Mouse (Mus musculus) embryonic facial prominence, embryonic 14.5 days (tissue): ENCODE results near the gene Lck. TPM values are rescaled to one million over a fixed set of nuclear protein-coding genes. Genes with fewer than 3 reads are reported as not detected.
A peak's percentile ranks its signal among the peaks of the same experiment; 100 is the strongest.

Experiments
- ATAC-seq: fragments of 200-750 bp; cut with Nextera tagmentation; 2 replicates; pipeline ENCODE4 v1.8.0; 2017; ENCODE audit warnings: low read depth, moderate number of reproducible peaks, moderate TSS enrichment
- DNase-seq: peaks from one replicate; pipeline ENCODE4 v3.0.0-alpha.2; 2015; ENCODE audit warnings: low spot score
- H3K27ac ChIP-seq: fragments of 300-500 bp; sonication (generic); replicated peaks from 2 replicates; pipeline ENCODE4 v1.5.1; 2014; ENCODE audit warnings: low read depth, mild to moderate bottlenecking, low read length, moderate library complexity
- H3K27me3 ChIP-seq: fragments of 300-500 bp; sonication (generic); replicated peaks from 2 replicates; pipeline ENCODE4 v1.6.1; 2014; ENCODE audit warnings: low read length; ENCODE audit not compliant: control insufficient read depth, insufficient read depth
- H3K36me3 ChIP-seq: fragments of 300-500 bp; sonication (generic); 2 replicates; pipeline ENCODE4 v1.6.1; 2014; ENCODE audit warnings: low read length, mixed read lengths; ENCODE audit not compliant: control insufficient read depth, insufficient read depth
- H3K4me1 ChIP-seq: fragments of 300-500 bp; sonication (generic); 2 replicates; pipeline ENCODE4 v1.6.1; 2014; ENCODE audit warnings: antibody characterized with exemption, low read length; ENCODE audit not compliant: control insufficient read depth, insufficient read depth
- H3K4me2 ChIP-seq: fragments of 300-500 bp; sonication (generic); 2 replicates; pipeline ENCODE4 v1.6.1; 2014; ENCODE audit warnings: low read depth, mild to moderate bottlenecking, low read length, moderate library complexity, mixed read lengths
- H3K4me3 ChIP-seq: fragments of 300-500 bp; sonication (generic); 2 replicates; pipeline ENCODE4 v1.5.1; 2014; ENCODE audit warnings: low read depth, mild to moderate bottlenecking, low read length
- H3K9ac ChIP-seq: fragments of 300-500 bp; sonication (generic); 2 replicates; pipeline ENCODE4 v1.6.1; 2014; ENCODE audit warnings: low read depth, mild to moderate bottlenecking, low read length, moderate library complexity, mixed read lengths
- H3K9me3 ChIP-seq: fragments of 300-500 bp; sonication (generic); 2 replicates; pipeline ENCODE4 v1.6.1; 2016; ENCODE audit warnings: low read length; ENCODE audit not compliant: control insufficient read depth
- WGBS: fragments of 180-500 bp; shearing (Covaris S2); extraction: QIAGEN DNeasy Blood & Tissue Kit; methylation state at CpG from one replicate; pipeline ENCODE4 v1.1.7; 2014; 5-methylcytosine and 5-hydroxymethylcytosine counted together
- polyA plus RNA-seq: library from polyadenylated mRNA; unstranded; fragments of >200 nt; fragmentation: Nextera tagmentation; extraction: Ambion mirVana; gene quantifications from 2 replicates; pipeline ENCODE4 v1.2.1, GENCODE M21; 2014

The Lck gene
- polyA plus RNA-seq: 4.7 and 6.4 TPM in 2 replicates

- H3K4me1 ChIP-seq: no peaks in the 10 kb centered on the region
- H3K36me3 ChIP-seq: no peaks in the 10 kb centered on the region
- H3K27me3 ChIP-seq: no peaks in the 10 kb centered on the region
- ATAC-seq (no peak), DNase-seq (no peak)
- no peak within 1 kb of the TSS for H3K4me3 ChIP-seq
- no peak within 1 kb of the TSS for H3K9ac ChIP-seq
- no peak within 1 kb of the TSS for H3K27ac ChIP-seq
- H3K9me3 ChIP-seq: no peaks in the 10 kb centered on the region
- no peak within 1 kb of the TSS for H3K4me2 ChIP-seq
- WGBS: 89% methylated on average over 8 of the region's 8 CpGs
Measured at GRCm38 (mm10) chr4:129573430-129573829, at the start of gene Lck. Lck (minus strand) TSS chr4:129573641.

- no peak for DNase-seq
- Histone ChIP-seq H3K9ac (peak overlapping the region; percentile 72), H3K4me2 (peak overlapping the region; percentile 89), H3K36me3 (peaks cover 27% of the 10 kb centered on the region), H3K4me3 (peak overlapping the region; percentile 59), H3K4me1 (peaks cover 22% of the 10 kb centered on the region), H3K27me3 (no peaks in the 10 kb centered on the region), H3K9me3 (no peaks in the 10 kb centered on the region), H3K27ac (peak overlapping the region; percentile 93)
- ATAC-seq: no peak
- WGBS: 21% methylated on average over 8 of the region's 8 CpGs
Measured at GRCm38 (mm10) chr4:129622803-129623535, 49.5 kb upstream of the Lck start.

- peak overlapping the region; percentile 89 for H3K4me2 ChIP-seq
- H3K27ac ChIP-seq: no peak overlapping the region
- no peak for ATAC-seq
- H3K36me3 ChIP-seq: peaks cover 23% of the 10 kb centered on the region
- H3K9me3 ChIP-seq: no peaks in the 10 kb centered on the region
- peaks cover 23% of the 10 kb centered on the region for H3K4me1 ChIP-seq
- 0 out of 2 replicates have a peak overlapping the region, but pooled peaks have one; percentile 59 for H3K4me3 ChIP-seq
- 76% methylated on average over 11 of the region's 11 CpGs for WGBS
- H3K27me3 ChIP-seq: no peaks in the 10 kb centered on the region
- peak overlapping the region; percentile 72; the same call in 1 of the 2 replicates for H3K9ac ChIP-seq
- DNase-seq: no peak
Measured at GRCm38 (mm10) chr4:129622120-129622802, 48.8 kb upstream of the Lck start.

- Histone ChIP-seq H3K9ac (peak overlapping the region; percentile 39; the same call in 1 of the 2 replicates), H3K4me3 (no peak overlapping the region), H3K36me3 (peaks cover 23% of the 10 kb centered on the region), H3K4me1 (peaks cover 23% of the 10 kb centered on the region), H3K9me3 (no peaks in the 10 kb centered on the region), H3K27ac (no peak overlapping the region), H3K27me3 (no peaks in the 10 kb centered on the region), H3K4me2 (no peak overlapping the region)
- ATAC-seq (no peak), DNase-seq (no peak)
- WGBS: 75% methylated on average over 8 of the region's 8 CpGs
Measured at GRCm38 (mm10) chr4:129621283-129621841, 47.9 kb upstream of the Lck start.

- H3K9me3 ChIP-seq: no peaks in the 10 kb centered on the region
- peaks cover 23% of the 10 kb centered on the region for H3K4me1 ChIP-seq
- H3K36me3 ChIP-seq: peaks cover 23% of the 10 kb centered on the region
- ATAC-seq (no peak), DNase-seq (no peak)
- H3K27me3 ChIP-seq: no peaks in the 10 kb centered on the region
- no peak overlapping the region for H3K4me2 ChIP-seq
- 85% methylated on average over 11 of the region's 11 CpGs for WGBS
- peak overlapping the region; percentile 39; the same call in 1 of the 2 replicates for H3K9ac ChIP-seq
- no peak overlapping the region for H3K27ac ChIP-seq
- no peak overlapping the region for H3K4me3 ChIP-seq
Measured at GRCm38 (mm10) chr4:129620419-129621282, 47.2 kb upstream of the Lck start.

GRCm38 (mm10) chr4:129618786-129619691, 45.6 kb upstream of the Lck start, which contains the start of gene Iqcc:
Iqcc (minus strand) TSS chr4:129619099.
- Histone ChIP-seq H3K9me3 (no peaks in the 10 kb centered on the region), H3K4me3 (peak within 1 kb of the TSS; percentile 74), H3K36me3 (peaks cover 23% of the 10 kb centered on the region), H3K27me3 (no peaks in the 10 kb centered on the region), H3K4me2 (peak within 1 kb of the TSS; percentile 61), H3K27ac (peak within 1 kb of the TSS; percentile 92), H3K9ac (peak within 1 kb of the TSS; percentile 87), H3K4me1 (peaks cover 11% of the 10 kb centered on the region; the same call in 1 of the 2 replicates)
- DNase-seq (peak; percentile 98), ATAC-seq (peak; percentile 94)
- WGBS: 4% methylated on average over 39 of the region's 44 CpGs

GRCm38 (mm10) chr4:129618031-129618430, 44.6 kb upstream of the Lck start:
- no peak for ATAC-seq
- peak overlapping the region; percentile 92; the same call in 1 of the 2 replicates for H3K27ac ChIP-seq
- no peak for DNase-seq

More at GRCm38 (mm10) chr4:129618031-129618430, 44.6 kb upstream of the Lck start:
- Histone ChIP-seq H3K9ac (peak overlapping the region; percentile 87), H3K36me3 (peaks cover 26% of the 10 kb centered on the region), H3K4me2 (peak overlapping the region; percentile 61), H3K27me3 (no peaks in the 10 kb centered on the region), H3K4me1 (peaks cover 11% of the 10 kb centered on the region; the same call in 1 of the 2 replicates), H3K4me3 (peak overlapping the region; percentile 74), H3K9me3 (no peaks in the 10 kb centered on the region)
- WGBS: 97% methylated on average over 5 of the region's 5 CpGs
